Comparison of ENCODE assay signal across 8 mouse cellular contexts in the genomic region with DNA sequence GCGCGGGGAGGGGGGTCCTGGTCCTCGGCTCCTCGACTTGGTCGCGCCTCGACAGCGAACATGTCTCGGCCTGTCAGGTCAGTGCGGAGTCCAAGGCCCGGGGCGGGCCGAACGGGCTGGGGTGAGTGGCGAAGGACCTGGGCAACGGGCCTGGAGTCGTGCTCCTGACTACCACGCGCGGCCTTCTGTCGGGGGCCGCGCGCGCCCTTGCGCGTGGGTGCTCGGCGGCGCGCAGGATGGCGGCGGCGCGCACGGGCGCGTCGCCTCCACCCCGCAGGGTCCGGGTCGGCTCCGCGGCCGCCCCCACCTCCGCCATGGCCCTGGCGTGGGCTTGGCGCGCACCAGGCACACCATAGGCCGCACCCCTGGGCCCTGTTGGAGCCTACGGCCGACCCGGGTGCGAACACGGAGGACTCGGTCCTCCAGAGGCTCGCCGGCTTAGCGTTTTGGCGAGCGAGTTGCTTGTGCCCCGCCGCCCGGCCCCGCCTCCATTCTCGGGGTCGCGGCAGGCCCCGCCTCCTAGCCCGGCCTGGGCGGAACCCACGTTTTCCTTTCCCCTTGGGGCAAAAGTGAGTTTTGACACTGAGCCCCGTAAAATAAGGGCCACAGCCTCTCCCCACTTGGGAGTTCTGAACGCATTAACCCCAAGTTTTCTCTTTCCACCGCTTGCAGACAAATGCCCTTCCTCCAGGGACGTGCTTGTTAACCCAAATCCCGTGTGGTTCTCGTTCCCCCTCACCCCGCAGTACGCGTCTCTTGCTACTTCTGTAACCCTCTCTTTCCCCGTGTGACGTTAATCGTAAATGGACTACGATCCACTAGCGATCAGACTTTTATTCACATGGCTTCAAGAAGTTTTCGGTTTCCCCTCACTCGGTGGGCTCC. TPM values are rescaled to one million over a fixed set of nuclear protein-coding genes. Genes with fewer than 3 reads are reported as not detected.
DNase-seq lines count a peak whose midpoint lies in the region; ATAC-seq lines count a peak whose summit lies in the region.

No protein-coding gene starts in this region.

- no peaks in the 10 kb centered on the region for H3K36me3 ChIP-seq in hindbrain, embryonic 14.5 days (replicated peaks; ENCODE audit: control insufficient read depth, insufficient read depth)

- H3K9ac ChIP-seq in hindbrain, embryonic 14.5 days = peak overlapping the region; percentile 96

- peak overlapping the region; percentile 96 for H3K4me3 ChIP-seq in hindbrain, embryonic 14.5 days (replicated peaks; ENCODE audit: low read length)

- peak; percentile 81 for ATAC-seq in hindbrain, embryonic 14.5 days (ENCODE audit: low FRiP score)

- WGBS in hindbrain, embryonic 14.5 days = under 1% methylated on average over 79 of the region's 88 CpGs

- peak; percentile 92 for DNase-seq in R1 (ENCODE audit: low read depth, low spot score)
- peak; percentile 81 to 84 for DNase-seq in cerebellum, postnatal 14 days
- peak; percentile 47 to 48 for DNase-seq in frontal cortex, postnatal 25 days (ENCODE audit: low spot score in 2 of 2)
- peak; percentile 71 for DNase-seq in hindbrain, embryonic 14.5 days (ENCODE audit: low spot score)
- DNase-seq in layer of hippocampus, postnatal 25 days (ENCODE audit: extremely low spot score in 1 of 2, low spot score in 1 of 2) = peak; percentile 52 to 63
- peak; percentile 81 for DNase-seq in lung, postnatal 36 days
- peak; percentile 73 for DNase-seq in retina, embryonic 14.5 days (ENCODE audit: low spot score)
- peak; percentile 92 to 93 for DNase-seq in thymus, postnatal 36 days

- H3K9me3 ChIP-seq in hindbrain, embryonic 14.5 days (ENCODE audit: control insufficient read depth, low read length) = no peaks in the 10 kb centered on the region

- H3K27ac ChIP-seq in hindbrain, embryonic 14.5 days = peak overlapping the region; percentile 98

- H3K4me1 ChIP-seq in hindbrain, embryonic 14.5 days (replicated peaks; ENCODE audit: control insufficient read depth, insufficient read depth, low read length) = peaks cover 18% of the 10 kb centered on the region

- H3K4me2 ChIP-seq in hindbrain, embryonic 14.5 days (replicated peaks) = peak overlapping the region; percentile 67

- peaks cover 5% of the 10 kb centered on the region for H3K27me3 ChIP-seq in hindbrain, embryonic 14.5 days (ENCODE audit: control insufficient read depth, insufficient read depth, low read length)

RNA-seq across cellular contexts. Expression of gene Nucks1, which starts 0.6 kb away (rescaled TPM):
- polyA plus RNA-seq in hindbrain, embryonic 14.5 days (2014; fragmentation: Nextera tagmentation; extraction: Ambion mirVana) = 34.6 and 38.4 TPM in 2 replicates
- total RNA-seq in layer of hippocampus, postnatal 25 days (2021) = 100 to 1,000 TPM; 150 to 157 TPM

RNA-seq across cellular contexts. Expression of gene Rab29, which starts 43.9 kb away (rescaled TPM):
- 6.9 and 7.0 TPM in 2 replicates for polyA plus RNA-seq in hindbrain, embryonic 14.5 days (2014; fragmentation: Nextera tagmentation; extraction: Ambion mirVana)
- 1 to 10 TPM; 7.3 to 8.0 TPM for total RNA-seq in layer of hippocampus, postnatal 25 days (2021)

RNA-seq across cellular contexts. Expression of gene Slc45a3, which starts 51.9 kb away (rescaled TPM):
- polyA plus RNA-seq in hindbrain, embryonic 14.5 days (2014; fragmentation: Nextera tagmentation; extraction: Ambion mirVana) = 0.82 and 1.6 TPM in 2 replicates
- total RNA-seq in layer of hippocampus, postnatal 25 days (2021) = 1 to 10 TPM; 2.4 TPM

Comparison
In these comparisons a context has a peak if more than half of its experiments do, and no peak if none do; other contexts are left out.
1. Peak in every context shown above with its lines: DNase-seq, ATAC-seq, H3K4me3 ChIP-seq and H3K27ac ChIP-seq.